Mouse (Mus musculus): ENCODE measurements around the gene Slc25a47.

DNA sequence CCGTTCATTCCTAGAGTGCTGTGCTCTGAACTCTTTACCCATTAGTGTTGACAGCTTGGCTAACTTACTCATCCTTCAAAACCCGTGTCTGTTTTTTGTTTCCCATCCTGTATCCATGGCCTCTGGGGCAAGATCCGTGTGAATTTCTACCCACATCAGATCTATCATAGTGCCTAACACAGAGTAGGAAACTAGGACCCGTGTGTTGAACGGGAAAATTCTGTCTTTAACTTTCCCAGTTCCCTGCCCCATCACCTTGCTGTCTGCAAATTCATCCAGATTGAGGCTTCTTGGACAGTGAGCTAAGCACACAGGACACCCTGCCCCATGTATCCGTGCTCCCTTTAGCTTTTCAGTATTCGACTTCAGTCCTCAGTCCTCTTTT is 58.6 kb downstream of the Slc25a47 start:
- no peak for TF ChIP-seq CTCF (IDR thresholded peaks at IDR 0.05; ENCODE audit: low read depth, low read length)
- no peak for TF ChIP-seq POLR2A (IDR thresholded peaks at IDR 0.05; ENCODE audit: borderline replicate concordance, low read depth, low read length)

Measured in bone marrow macrophage, adult 2 months (primary cell).